Mouse (Mus musculus) embryonic fibroblast, embryonic 13.5 days (primary cell): ENCODE results near the gene Gdpd2.

ENCODE experiments used
- CTCF ChIP-seq: IDR thresholded peaks from 2 replicates; pipeline ENCODE4 v1.5.1; 2011; ENCODE audit warnings: mild to moderate bottlenecking, control low read depth, low read length, moderate library complexity, borderline replicate concordance; ENCODE audit not compliant: insufficient read depth
- POLR2A ChIP-seq: IDR thresholded peaks from 2 replicates; pipeline ENCODE4 v1.6.1; 2011; ENCODE audit warnings: low read depth, mild to moderate bottlenecking, control low read depth, low read length, moderate library complexity

DNA sequence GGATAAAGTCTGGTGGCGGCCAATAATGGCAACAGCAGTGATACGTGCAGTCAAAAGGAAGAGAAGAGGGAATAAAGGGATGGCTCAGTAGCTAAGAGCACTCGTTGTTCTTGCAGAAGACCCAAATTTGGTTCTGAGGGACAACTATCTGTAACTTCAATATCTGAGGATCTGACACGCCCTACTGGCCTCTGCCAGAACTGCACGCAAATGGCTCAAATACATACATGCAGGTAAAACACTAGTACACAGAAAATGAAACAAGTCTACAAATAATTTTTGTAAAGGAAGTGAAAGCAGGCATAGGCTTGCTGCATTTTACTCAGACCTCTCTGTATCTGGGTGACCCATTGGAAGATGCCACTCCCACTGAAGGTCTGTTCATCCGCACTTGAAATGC lies 36.2 kb downstream of the Gdpd2 start:
- no peak for TF ChIP-seq POLR2A
- no peak for TF ChIP-seq CTCF
